Mouse (Mus musculus) large intestine, adult 2 months (tissue): Measurements from ENCODE around the gene Hoxa11. TPM values are rescaled to one million over a fixed set of nuclear protein-coding genes. Genes with fewer than 3 reads are reported as not detected.

ENCODE experiments used
- DNase-seq: peaks from one replicate; pipeline ENCODE4 v3.0.0-alpha.2; 2012; ENCODE audit warnings: low read depth, low spot score
- WGBS: fragments of 180-500 bp; shearing (Covaris S2); methylation state at CpG from one replicate; pipeline ENCODE4 v1.1.7; 2018; 5-methylcytosine and 5-hydroxymethylcytosine counted together
- polyA plus RNA-seq: library from polyadenylated mRNA; depleted of rRNA; stranded (reverse); fragments of >200 nt; gene quantifications from 2 replicates; pipeline ENCODE4 v1.2.3, GENCODE M21; 2012

Hoxa11 gene
- polyA plus RNA-seq, 1 experiment = not detected

DNA sequence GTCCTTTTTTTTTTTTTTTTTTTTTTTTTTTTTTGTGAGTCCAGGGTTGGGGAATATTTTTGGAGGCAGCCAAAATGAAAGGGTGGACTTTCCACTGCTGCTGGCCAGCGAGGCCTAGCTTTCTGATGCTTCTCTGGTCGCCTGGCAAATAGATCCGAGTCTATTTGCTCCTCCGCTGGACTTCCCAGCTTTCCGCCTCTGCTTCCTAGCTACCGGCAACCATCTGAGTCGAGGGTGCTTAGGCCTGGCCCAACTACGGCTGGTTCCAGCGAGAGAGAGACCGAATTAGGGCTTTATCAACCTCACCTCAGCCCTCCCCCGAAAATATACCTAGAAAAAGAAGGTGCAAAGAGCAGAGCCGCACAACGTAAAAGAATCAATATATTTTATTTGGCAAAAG lies 22.9 kb downstream of the Hoxa11 start:
- 23% methylated on average over 13 of the region's 13 CpGs for WGBS
- no peak for DNase-seq

DNA sequence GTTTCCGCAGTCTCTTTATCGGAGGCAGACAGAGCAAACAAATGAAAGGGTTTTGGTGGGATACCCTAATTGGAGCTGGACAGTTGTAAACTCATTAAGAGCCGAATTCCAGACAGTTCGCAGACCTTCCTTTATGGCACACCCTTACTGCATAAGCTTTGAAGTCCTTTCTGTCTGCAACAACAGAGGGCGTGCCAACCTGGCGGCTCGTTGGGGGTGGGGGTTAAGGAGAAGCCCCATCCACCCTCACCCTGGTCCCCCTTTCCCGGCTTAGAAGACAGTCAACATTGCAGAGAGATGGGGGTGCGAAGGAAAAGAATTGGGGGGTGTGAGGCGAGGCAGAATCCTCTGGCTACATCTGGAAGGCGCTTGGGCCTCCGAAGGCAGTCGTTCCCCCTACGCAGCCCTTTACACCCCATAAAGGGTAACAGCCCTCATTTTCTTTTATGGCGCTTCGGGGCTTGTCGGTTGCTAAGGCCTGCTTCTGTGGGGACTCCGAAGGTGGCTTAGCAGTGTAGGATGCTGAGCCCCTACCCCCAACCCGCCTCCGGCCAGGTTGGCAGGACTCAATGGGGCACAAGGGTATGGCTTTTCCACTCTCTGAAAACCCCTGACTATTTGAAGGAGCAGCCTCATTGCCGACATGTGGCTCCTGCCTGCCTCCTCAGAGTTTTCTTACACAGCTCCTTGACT lies 23.5 kb downstream of the Hoxa11 start:
- no peak for DNase-seq
- 6% methylated on average over 21 of the region's 21 CpGs for WGBS

DNA sequence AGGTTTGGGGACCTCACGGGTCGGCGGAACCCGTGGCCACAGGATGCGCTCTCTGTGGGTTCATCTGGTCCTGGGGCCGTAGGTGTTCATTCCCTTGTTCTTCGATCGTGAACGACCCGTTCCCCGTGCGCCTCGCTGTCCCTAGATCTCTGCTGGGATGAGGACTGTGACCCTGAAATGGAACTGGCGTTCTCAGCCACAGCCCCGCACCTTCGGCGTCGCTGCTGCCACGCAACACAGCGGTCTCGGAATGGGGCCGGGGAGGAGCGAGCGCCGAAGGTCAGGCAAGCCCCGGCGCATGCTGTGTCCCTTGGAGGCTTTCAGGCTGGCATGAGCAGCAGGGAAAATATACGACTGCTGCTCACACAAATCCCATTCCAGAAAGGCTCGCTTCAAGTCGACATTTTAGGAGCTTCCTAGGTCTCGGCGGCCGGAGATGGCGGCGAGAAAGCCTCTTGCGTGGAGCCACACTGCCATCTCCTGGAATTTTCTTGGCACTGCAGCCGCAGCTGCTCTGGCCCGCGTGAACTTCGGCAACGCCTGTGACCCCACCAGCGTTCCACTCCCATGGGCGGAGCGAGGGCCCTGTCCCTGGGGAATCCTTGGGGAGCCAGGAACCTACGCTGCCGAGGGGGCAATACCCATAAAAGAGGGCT lies 24.1 kb downstream of the Hoxa11 start, which contains the start of gene Hoxa7:
Hoxa7 (minus strand) TSS at position 518 of the 656 bp plus-strand sequence.
- 1% methylated on average over 46 of the region's 46 CpGs for WGBS
- DNase-seq = peak; percentile 86

DNA sequence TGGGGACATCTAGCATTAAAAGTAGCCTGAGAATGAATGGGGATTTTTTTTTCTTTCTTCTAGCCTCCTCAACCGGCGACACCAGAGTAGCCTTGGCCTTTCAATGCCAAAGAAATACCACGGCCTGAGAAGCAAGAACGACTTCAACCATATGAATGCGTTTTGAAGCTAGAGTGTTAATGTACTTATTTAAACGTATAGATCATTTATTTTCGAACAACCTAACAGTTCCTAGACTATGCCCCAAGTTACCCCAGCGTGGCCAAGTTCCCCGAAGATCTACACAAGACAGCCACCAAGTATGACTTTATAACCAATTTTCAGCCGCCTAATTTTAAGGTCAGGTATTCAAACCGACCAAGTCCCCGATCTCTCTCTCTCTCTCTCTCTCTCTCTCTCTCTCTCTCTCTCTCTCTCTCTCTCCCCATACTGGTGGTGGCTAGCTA lies 24.7 kb downstream of the Hoxa11 start:
- no peak for DNase-seq
- whole genome bisulfite sequencing = 13% methylated on average over 12 of the region's 12 CpGs

DNA sequence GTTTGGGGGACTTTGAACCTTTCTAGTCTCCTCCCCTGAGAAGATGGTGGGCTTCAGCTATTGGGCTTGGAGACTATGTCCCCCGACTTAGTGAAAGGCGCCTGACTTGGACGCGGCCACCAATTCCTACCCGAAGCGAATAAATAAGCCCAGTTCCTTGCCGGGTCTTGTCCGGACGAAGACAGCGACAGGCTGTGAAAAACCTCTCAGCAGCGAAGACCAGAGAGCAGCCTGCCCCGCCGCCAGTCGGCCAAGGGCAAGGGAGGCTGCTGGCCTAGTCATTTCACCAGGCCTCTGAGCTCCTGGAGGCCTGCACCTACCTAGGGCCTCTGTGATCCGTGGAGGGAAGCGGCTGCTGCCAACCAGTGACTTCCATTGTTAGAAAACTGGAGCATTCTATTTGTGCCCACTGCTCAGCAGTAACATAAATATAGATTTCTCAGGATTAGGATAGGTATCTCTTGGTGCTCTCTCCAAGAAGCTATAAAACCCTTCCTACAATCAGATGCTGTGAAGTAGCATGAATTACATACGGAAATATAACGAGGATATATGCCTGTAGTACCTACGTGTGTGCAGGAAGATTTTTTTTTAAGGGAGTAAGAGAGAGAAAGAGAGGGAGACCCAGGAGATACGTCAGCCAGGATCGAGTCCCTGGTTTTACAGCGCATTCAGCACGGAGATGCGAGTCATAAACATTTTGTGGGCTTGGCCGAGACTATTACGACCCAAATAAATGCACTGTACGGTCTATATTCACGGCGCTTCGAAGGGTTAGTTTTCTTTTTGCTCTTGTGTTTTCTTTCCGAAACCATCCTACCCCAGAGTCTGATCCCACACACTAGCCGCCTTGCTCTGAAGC lies 25.4 kb downstream of the Hoxa11 start:
- 28% methylated on average over 32 of the region's 32 CpGs for WGBS
- no peak for DNase-seq

DNA sequence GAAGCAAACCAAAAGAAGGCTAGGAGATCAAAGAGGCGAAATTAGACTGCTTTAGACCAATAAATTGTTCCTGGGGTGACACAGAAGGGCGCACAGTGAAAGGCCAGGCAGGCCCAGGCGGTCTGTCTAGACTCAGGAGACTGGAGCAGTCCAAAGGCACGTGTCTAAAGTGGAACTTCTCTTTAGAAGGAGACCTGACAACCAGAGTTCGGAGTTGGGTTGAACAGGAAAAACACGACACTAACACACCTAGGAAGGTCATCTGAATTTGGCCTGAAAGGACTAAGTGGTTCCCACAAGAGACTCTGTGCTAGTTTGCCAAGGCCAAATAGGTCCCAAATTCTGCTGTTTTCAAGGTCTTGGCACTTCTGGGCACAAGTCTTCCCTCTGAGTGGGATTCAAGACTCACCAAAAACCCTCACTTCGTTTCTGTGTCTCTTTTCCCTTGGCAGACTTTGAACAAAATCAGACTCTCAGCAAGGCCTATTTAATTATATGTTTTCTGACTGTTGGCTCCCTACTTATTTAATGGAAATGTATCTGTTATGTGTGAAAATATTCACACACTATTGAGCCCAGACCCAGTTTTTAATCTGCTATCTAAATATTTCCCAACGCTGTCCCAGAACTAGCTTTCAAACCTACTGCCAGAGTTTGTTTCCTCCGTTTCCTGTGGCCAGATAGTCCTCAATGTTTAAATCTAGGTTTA lies 26.2 kb downstream of the Hoxa11 start:
- WGBS = 42% methylated on average over 9 of the region's 9 CpGs
- DNase-seq = no peak

DNA sequence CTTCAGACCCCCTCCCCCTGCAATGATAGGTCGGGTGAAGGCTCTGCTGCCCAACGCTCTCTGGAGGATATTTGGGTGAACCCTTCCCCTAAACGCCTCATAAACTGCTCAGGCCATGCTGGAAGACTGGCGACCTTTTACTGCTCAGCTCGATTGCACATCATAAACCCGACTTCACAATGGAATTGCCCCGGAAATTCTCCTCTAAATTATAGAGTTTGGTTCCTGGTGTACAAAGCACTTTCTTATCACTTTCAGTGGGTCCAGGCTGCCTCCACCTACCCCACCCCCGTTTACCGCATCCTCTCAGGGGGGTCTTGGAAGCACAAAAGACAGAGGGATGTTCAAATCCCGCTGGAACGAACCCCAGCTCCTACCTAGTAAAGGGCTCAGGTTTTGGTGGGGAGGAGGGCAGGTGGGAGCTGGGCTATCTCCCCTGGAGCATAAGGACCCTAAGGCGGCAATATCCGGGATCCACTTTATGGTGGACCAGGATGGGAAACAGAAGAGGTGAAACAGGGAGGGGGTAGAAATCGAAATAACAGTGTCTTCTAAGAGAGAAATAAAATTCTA lies 26.9 kb downstream of the Hoxa11 start:
- DNase-seq = no peak
- WGBS = 31% methylated on average over 14 of the region's 14 CpGs

DNA sequence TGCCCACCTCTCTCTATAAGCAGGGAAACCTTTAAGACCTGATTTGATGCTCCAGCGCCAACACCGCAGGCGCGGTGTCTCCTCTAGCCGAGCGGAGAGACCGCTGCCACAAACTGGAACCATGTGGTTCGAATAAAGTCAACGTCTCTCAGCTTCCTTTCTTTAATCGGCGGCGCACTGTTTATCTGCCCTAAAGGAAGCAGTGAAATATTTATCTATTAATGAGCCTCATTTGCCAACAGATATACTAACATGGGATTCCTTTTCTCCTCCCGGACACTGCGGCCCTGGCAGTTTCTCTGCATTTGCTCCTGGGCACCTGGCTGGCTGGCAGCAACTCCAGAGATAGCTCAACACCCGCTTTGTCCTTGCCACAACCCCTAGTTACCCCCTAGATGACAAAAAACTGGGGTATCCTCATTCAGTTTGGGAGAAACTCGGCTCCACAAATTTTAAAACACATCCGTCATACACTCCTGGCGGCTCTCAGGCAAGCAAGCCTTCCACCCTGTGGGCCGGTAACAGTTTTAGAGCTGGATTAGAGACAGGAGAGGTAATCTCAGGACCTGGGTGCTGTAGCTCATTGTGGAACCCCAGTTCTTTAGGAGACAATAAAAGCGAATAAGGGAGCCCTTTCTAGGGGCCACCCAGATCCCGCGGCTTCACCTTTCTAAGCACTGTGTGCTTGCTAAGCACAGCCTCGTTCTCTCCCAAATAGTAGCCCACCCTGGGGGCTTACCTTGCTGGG lies 27.5 kb downstream of the Hoxa11 start:
- WGBS = 18% methylated on average over 23 of the region's 23 CpGs
- DNase-seq = no peak

DNA sequence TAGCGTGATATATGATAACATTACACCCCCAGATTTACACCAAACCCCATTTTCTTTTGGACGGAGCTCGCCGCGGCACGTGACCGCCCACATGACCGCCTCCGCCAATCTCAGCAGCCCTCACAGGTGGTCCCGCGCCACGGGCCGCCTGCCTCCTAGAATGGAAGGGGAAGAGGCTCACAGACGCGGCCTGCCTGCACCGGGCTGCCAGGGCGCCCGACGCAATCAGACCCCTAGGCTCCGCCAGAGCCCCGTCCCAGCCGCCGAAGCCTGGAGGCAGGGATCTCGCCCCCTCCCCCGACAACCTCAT lies 28.2 kb downstream of the Hoxa11 start:
- DNase-seq = no peak
- WGBS = under 1% methylated on average over 25 of the region's 25 CpGs

DNA sequence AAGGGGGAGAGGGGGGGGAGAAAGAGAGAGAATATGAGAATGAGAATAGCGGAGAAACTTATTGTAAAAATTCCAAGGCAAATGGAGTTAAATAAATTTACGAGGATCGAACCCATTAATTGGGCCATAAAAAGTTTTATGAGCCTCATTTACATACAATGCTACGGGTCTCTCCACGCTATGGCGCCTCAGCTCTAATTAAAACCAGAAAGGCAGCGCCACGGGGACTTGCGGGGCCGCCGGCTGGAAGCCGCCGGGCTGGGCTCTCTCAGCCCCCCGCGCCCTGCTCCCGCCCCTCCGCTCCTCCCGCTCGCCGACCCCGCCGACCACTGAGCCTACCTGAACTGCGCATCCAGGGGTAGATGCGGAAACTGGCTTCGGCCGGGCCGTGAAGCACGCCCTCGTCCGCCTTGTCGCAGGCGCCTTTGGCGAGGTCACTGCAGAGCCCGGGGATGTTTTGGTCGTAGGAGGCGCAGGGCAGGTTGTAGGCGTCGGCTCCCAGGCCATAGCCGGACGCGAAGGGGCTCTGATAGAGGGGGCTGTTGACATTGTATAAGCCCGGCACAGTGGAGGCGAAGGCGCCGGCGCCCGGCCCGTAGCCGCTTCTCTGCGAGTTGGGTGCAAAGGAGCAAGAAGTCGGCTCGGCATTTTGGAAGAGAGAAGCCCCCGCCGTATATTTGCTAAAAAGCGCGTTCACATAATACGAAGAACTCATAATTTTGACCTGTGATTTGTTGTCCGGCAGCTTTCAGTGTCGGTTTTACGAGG lies 28.7 kb downstream of the Hoxa11 start:
- DNase-seq = no peak
- WGBS = 2% methylated on average over 60 of the region's 60 CpGs

DNA sequence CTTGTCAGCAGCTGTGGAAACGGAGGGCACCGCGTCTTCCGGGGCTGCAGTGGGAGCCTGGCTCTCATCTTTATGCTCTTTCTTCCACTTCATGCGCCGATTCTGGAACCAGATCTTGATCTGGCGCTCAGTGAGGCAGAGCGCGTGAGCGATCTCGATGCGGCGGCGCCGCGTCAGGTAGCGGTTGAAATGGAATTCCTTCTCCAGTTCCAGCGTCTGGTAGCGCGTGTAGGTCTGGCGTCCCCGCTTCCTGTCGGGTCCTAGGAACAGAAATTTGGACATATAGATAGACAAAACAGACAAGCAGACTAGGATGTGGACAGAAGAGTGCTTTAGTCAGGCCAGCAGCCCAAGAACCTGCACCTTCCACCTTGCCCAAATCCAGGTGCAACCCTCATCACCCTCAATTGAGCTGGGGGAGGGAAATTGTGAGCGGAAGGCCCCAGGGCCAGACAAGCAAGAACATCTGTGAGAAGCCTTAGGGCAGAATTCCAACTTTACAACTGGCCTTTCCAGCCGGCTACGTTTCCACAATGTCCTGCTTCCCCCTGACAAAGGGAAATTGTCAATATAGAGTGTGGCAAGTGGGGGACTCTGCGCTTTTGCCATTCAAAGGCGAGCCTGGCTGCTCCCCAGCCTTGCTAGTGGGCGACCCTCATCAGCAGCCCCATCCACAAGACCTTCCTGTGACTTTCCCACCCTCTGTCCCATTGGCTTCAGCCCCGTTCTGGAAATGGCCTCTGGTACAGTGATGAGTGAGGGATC lies 29.7 kb downstream of the Hoxa11 start:
- 26% methylated on average over 30 of the region's 30 CpGs for WGBS
- no peak for DNase-seq

DNA sequence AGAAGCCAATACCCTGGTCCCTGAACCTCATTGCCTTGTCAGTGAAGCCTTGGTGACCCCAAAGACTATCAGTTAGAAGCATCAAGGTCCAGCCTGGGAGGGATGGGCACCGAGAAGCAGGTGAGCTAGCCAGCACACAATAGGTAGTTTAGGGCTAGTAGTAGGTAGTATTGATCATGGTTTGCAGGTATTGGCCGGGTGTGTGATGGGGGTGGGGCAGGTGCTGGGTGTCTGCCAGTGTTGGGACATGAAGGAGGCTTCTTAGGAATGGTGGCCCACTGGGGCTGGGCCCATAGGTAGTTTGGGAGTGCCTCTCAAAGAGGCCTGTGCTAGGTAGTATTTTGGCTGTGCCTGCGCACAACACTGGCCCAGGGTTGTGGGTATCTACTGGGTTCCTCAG lies 30.5 kb downstream of the Hoxa11 start:
- 48% methylated on average over 3 of the region's 3 CpGs for WGBS
- no peak for DNase-seq

DNA sequence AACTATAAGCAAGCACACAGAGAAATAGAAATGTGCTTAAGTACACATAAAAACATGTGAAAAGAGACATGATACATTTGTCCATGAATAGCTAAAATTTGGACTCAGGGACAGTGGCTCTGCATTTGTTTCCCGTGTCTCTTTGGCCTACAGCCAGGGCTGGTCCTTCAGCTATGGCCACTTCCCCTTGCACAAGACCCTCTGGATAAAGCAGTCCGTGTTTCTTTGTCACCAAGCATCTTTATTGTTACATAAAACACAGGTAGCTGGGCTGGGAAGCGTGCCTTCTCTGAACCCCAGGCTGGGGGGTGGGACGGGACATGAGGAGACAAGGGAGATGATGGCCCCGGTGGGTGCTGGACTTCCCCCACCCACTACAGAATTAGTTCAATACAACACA lies 31.3 kb downstream of the Hoxa11 start:
- WGBS = 49% methylated on average over 5 of the region's 5 CpGs
- DNase-seq = no peak

DNA sequence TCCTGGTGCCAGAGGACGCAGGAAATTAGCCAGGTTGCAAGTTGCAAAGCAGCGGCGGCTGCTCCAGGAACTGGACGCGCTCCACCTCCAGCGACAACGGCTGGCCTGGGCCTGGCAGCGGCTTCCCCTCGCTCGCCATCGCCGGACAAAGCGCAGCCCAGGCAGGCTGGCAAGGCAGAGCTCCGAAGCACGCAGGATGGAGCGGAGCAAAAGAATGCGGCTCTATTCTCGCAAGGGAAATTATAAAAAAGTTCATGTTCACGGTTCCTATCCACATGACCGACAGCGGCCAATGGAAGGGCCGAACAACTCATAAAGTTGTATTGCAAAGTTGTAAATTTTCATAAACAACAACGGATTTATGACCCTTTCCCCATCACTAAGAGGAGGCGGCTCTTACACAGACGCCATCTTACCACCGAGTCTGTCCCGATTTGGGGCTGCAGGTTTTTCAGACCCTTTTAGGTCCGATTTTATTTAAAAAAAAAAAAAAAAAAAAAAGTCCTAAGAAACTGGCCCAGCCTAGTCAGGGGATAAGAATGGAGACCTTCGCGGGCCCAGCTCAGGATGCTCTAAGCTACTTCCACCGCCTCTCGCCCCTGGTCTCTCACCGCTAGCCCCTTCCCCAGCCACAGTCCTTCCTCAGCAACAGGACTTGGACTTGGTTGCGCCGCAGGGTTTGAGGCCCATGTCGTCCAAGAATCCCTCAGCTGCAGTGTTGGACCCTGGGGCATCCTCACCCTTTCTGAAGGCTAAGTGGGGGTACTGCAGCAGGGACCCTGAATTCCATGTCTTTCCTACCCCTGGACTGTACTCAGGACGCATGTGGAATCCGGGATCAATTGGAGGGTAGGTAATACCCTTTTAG lies 32.3 kb downstream of the Hoxa11 start, which contains the start of the genes Hoxa3 and Gm28308:
Hoxa3 (minus strand) TSS at position 218 of the 868 bp plus-strand sequence.
Gm28308 (minus strand) TSS at position 221 of the 868 bp plus-strand sequence.
- no peak for DNase-seq
- 22% methylated on average over 38 of the region's 38 CpGs for WGBS

DNA sequence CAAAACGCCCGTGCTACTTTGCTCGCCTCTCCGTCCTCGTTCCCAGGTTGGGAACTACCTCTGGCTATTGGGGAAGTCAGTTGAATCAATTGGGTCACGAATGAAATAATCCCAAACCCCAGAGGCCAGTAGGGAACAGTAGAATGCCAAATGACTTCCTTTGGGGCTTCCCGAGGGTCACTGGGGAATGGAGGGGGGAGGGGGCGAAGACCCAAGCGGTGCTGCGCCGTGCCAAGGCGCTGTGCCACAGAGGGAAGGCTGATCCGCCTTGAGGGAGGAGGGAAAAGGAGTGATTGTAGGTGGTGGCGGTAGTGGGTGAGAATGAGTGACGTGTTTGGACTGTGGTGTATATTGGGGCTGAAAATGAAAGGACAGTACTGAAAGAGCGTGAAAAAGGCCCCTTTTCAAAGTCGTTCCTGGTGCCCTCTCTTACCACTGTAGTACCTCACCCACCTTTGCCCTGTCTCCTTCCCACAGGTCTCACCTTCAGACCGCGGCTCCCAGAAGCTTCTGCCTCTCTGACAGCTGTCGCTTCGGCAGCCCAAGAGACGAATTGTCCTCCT lies 33.0 kb downstream of the Hoxa11 start:
- WGBS = 20% methylated on average over 22 of the region's 22 CpGs
- no peak for DNase-seq

DNA sequence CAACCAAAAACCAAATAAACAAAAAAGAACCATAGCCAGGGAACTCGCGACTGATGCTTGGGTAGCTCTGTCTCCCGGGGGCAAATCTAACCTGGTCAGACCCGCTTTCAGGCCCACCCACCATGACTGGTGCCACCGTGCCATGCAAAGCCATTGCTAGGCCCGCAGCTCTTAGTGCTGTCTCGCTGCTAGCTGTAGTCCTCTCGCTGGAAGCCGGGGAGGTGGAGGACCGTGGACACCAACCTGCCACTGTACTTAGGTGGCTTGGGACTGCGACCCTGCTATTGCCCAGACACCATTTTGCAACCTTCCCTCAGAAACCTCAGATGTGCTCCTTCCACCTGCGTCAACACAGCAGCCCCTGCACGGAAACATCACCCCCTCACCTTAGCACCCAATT lies 33.6 kb downstream of the Hoxa11 start:
- no peak for DNase-seq
- 7% methylated on average over 13 of the region's 13 CpGs for WGBS
